Mouse (Mus musculus) kidney, postnatal 0 days (tissue): ENCODE measurements around the gene Asl. TPM values are rescaled to one million over a fixed set of nuclear protein-coding genes. Genes with fewer than 3 reads are reported as not detected.

Experiments used
- ATAC-seq: fragments of 200-750 bp; cut with Nextera tagmentation; replicated peaks from 2 replicates; pipeline ENCODE4 v1.8.0; 2017; ENCODE audit warnings: low read depth, moderate number of reproducible peaks, moderate TSS enrichment, moderate library complexity; ENCODE audit not compliant: low FRiP score
- DNase-seq: peaks from one replicate; pipeline ENCODE4 v3.0.0-alpha.2; 2016; ENCODE audit warnings: low spot score
- H3K27ac ChIP-seq: fragments of 300-500 bp; sonication (generic); 2 replicates; pipeline ENCODE4 v1.5.1; 2014; ENCODE audit warnings: mild to moderate bottlenecking
- H3K27me3 ChIP-seq: fragments of 300-500 bp; sonication (generic); 2 replicates; pipeline ENCODE4 v1.6.1; 2014; ENCODE audit warnings: low read length, mixed read lengths; ENCODE audit not compliant: insufficient read depth
- H3K36me3 ChIP-seq: fragments of 300-500 bp; sonication (generic); 2 replicates; pipeline ENCODE4 v1.6.1; 2014; ENCODE audit warnings: low read length, mixed read lengths; ENCODE audit not compliant: insufficient read depth
- H3K4me1 ChIP-seq: fragments of 300-500 bp; sonication (generic); replicated peaks from 2 replicates; pipeline ENCODE4 v1.6.1; 2014; ENCODE audit warnings: antibody characterized with exemption, low read length, mixed read lengths; ENCODE audit not compliant: insufficient read depth
- H3K4me2 ChIP-seq: fragments of 300-500 bp; sonication (generic); 2 replicates; pipeline ENCODE4 v1.6.1; 2014; ENCODE audit warnings: mild to moderate bottlenecking, low read length, moderate library complexity, mixed read lengths
- H3K4me3 ChIP-seq: fragments of 300-500 bp; sonication (generic); replicated peaks from 2 replicates; pipeline ENCODE4 v1.5.1; 2014; ENCODE audit warnings: low read depth, low read length
- H3K9ac ChIP-seq: fragments of 300-500 bp; sonication (generic); 2 replicates; pipeline ENCODE4 v1.6.1; 2014; ENCODE audit warnings: low read depth, low read length
- H3K9me3 ChIP-seq: fragments of 300-500 bp; sonication (generic); replicated peaks from 2 replicates; pipeline ENCODE4 v1.6.1; 2016; ENCODE audit warnings: low read length, inconsistent platforms, mixed read lengths
- CTCF ChIP-seq: IDR thresholded peaks from 2 replicates; pipeline ENCODE4 v1.5.1; 2016; ENCODE audit warnings: antibody characterized with exemption, low read depth, mild to moderate bottlenecking, moderate library complexity
- WGBS: fragments of 180-500 bp; shearing (Covaris S2); extraction: QIAGEN DNeasy Blood & Tissue Kit; methylation state at CpG from one replicate; pipeline ENCODE4 v1.1.7; 2014; 5-methylcytosine and 5-hydroxymethylcytosine counted together
- polyA plus RNA-seq: library from polyadenylated mRNA; unstranded; fragments of >200 nt; fragmentation: Nextera tagmentation; extraction: Ambion mirVana; gene quantifications from 2 replicates; pipeline ENCODE4 v1.2.1, GENCODE M21; 2015

Gene Asl
- polyA plus RNA-seq, 1 experiment from 2014 or later: 86.4 TPM

GRCm38 (mm10) chr5:130027696-130028095 is 1.4 kb downstream of the Asl start:
- no peak for ATAC-seq
- 88% methylated on average over 7 of the region's 7 CpGs for whole genome bisulfite sequencing
- Histone ChIP-seq H3K9me3 (no peaks in the 10 kb centered on the region), H3K4me3 (no peak overlapping the region), H3K36me3 (no peaks in the 10 kb centered on the region), H3K4me1 (0 out of 2 replicates have a peak, but pooled peaks cover 4% of the 10 kb centered on the region), H3K9ac (no peak overlapping the region), H3K27ac (no peak overlapping the region), H3K27me3 (no peaks in the 10 kb centered on the region), H3K4me2 (no peak overlapping the region)
- TF ChIP-seq CTCF: no peak
- no peak for DNase-seq

- Histone ChIP-seq H3K4me3 (no peak overlapping the region), H3K4me1 (0 out of 2 replicates have a peak, but pooled peaks cover 4% of the 10 kb centered on the region), H3K27me3 (no peaks in the 10 kb centered on the region), H3K36me3 (no peaks in the 10 kb centered on the region), H3K4me2 (no peak overlapping the region), H3K27ac (no peak overlapping the region), H3K9me3 (no peaks in the 10 kb centered on the region), H3K9ac (no peak overlapping the region)
- 62% methylated on average over 5 of the region's 5 CpGs for WGBS
- no peak for TF ChIP-seq CTCF
- ATAC-seq (no peak; the same call in 1 of the 2 replicates), DNase-seq (no peak)
These were observed 1.9 kb downstream of the Asl start for GRCm38 (mm10) chr5:130027134-130027533.

DNA sequence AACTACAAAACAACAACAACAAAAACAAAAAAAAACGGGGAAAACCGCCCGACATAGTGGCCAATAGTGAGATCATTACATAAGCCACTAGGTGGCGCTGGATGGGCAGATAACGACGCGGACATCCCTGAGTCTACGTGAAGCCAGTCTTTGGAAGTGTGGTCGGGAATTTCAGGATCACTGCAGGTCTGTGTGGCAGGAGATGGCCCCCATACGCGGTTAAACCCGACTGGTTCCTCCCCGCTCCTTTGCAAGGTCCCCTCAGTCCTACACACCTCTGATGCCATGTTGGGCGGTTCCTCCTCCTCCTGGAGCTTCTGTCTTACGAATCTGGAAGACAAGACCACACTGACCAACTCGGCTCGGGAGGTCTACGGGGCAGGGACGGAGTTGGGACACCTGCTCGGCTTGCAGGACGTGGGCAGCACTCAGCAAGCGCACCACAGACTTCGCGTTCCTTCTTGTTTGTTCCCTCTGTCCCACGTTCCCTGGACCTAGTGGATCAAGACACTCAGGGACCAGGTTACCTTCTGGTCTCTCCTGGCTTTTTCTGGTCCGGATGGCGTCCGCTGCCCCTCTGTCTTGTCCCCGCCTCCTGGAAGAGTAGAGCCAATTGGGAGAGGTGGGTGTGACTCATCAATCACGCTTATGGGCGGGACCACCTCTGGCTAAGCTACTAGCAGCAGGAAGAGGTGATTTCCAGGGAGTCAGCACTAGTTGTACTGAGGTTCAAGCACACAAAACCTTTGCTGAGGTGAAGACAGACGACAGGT is 5.1 kb downstream of the Asl start:
- peak overlapping the region; percentile 89 for H3K4me2 ChIP-seq
- WGBS: under 1% methylated on average over 32 of the region's 32 CpGs
- peak; percentile 97 for DNase-seq
- no peaks in the 10 kb centered on the region for H3K9me3 ChIP-seq
- H3K27me3 ChIP-seq: no peaks in the 10 kb centered on the region
- ATAC-seq: peak; percentile 92
- H3K4me1 ChIP-seq: 0 out of 2 replicates have a peak, but pooled peaks cover 4% of the 10 kb centered on the region
- H3K36me3 ChIP-seq: no peaks in the 10 kb centered on the region
- H3K4me3 ChIP-seq: peak overlapping the region; percentile 70
- peak overlapping the region; percentile 90 for H3K27ac ChIP-seq
- H3K9ac ChIP-seq: peak overlapping the region; percentile 67
- peak; percentile 84 for TF ChIP-seq CTCF

- Histone ChIP-seq H3K4me2 (peak overlapping the region; percentile 89), H3K4me1 (0 out of 2 replicates have a peak, but pooled peaks cover 4% of the 10 kb centered on the region), H3K9ac (0 out of 2 replicates have a peak overlapping the region, but pooled peaks have one; percentile 13), H3K27me3 (no peaks in the 10 kb centered on the region), H3K27ac (no peak overlapping the region), H3K36me3 (0 out of 2 replicates have a peak, but pooled peaks cover under 1% of the 10 kb centered on the region), H3K4me3 (peak overlapping the region; percentile 70), H3K9me3 (no peaks in the 10 kb centered on the region)
- no peak for DNase-seq
- no peak for TF ChIP-seq CTCF
- 40% methylated on average over 12 of the region's 12 CpGs for WGBS
- no peak for ATAC-seq
These were observed 5.8 kb downstream of the Asl start for GRCm38 (mm10) chr5:130023067-130023766.

DNA sequence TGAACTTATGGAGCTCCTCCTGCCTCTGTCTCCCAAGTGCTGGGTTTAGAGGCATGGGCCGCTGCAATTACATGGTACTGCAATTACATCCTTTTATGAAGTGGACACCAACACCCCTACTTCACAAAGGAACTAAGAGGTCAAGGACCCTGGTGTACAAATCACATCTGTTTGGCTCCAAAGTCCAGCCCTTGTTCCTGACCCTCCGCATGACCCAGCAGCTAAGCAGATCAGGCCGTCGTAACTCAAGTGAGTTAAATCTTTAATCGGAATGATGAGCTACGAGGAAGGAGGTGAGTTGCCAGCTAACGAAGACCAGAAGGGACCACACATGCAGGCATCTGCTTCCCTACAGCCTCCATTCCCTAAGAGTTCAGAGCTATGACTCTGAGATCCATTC is 6.7 kb downstream of the Asl start:
- TF ChIP-seq CTCF: no peak
- Histone ChIP-seq H3K4me3 (no peak overlapping the region), H3K27ac (no peak overlapping the region), H3K4me2 (no peak overlapping the region), H3K4me1 (0 out of 2 replicates have a peak, but pooled peaks cover 4% of the 10 kb centered on the region), H3K9ac (0 out of 2 replicates have a peak overlapping the region, but pooled peaks have one; percentile 13), H3K27me3 (no peaks in the 10 kb centered on the region), H3K9me3 (no peaks in the 10 kb centered on the region), H3K36me3 (0 out of 2 replicates have a peak, but pooled peaks cover 7% of the 10 kb centered on the region)
- WGBS: 36% methylated on average over 7 of the region's 7 CpGs
- no peak for DNase-seq
- ATAC-seq: no peak

DNA sequence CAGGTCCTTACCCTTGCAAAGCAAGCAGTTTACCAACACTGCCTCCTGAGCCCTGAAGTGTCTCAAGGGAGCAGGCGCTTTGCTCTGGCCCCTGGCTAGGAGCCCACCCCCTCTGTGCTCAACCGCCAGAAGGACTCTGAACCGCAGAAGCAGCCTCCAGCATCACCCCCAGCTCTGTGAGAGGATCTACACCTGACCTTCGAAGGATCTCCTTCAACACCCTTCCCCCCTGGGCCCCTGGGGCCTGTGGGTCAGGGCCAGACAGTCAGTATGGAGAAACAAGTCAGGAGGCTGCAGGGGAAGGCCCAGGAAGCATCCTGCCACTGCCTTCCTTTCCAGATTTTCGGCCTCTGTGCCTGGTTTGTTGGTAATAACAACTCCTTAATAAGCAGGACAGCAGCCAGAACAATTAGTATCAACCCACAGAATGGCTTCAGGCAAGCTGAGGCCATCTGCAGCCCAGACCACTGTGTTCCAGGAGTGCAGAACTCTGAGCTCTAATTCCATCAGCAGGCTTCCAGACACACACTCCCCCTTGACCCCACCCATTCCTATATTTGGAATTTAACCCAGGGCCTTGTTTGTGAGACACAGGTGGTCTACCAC is 7.6 kb downstream of the Asl start:
- no peak overlapping the region for H3K9ac ChIP-seq
- no peaks in the 10 kb centered on the region for H3K9me3 ChIP-seq
- no peaks in the 10 kb centered on the region for H3K27me3 ChIP-seq
- no peak for TF ChIP-seq CTCF
- ATAC-seq (no peak), DNase-seq (no peak)
- 0 out of 2 replicates have a peak, but pooled peaks cover 7% of the 10 kb centered on the region for H3K36me3 ChIP-seq
- H3K27ac ChIP-seq: 0 out of 2 replicates have a peak overlapping the region, but pooled peaks have one; percentile 8
- no peak overlapping the region for H3K4me3 ChIP-seq
- H3K4me1 ChIP-seq: 0 out of 2 replicates have a peak, but pooled peaks cover 4% of the 10 kb centered on the region
- no peak overlapping the region for H3K4me2 ChIP-seq
- WGBS: 67% methylated on average over 5 of the region's 5 CpGs
